Mouse (Mus musculus): ENCODE results near the gene Gm10100. TPM values are rescaled to one million over a fixed set of nuclear protein-coding genes. Genes with fewer than 3 reads are reported as not detected.

Gene Gm10100
- polyA plus RNA-seq (2012; rRNA removed; ENCODE audit: low replicate concordance) = not detected in 2 replicates

GRCm38 (mm10) chr10:77726186-77726585, at the start of gene Gm10100:
Gm10100 (plus strand) TSS chr10:77726486.

GRCm38 (mm10) chr10:77685895-77686664, 40.2 kb upstream of the Gm10100 start, which contains the start of gene Tspear:
Tspear (plus strand) TSS chr10:77686569.

GRCm38 (mm10) chr10:77690356-77690807, 35.9 kb upstream of the Gm10100 start, which contains the start of gene Gm19402:
Gm19402 (minus strand) TSS chr10:77690757.

GRCm38 (mm10) chr10:77697133-77697532, 29.2 kb upstream of the Gm10100 start, which contains the start of gene Gm9508:
Gm9508 (minus strand) TSS chr10:77697233.

GRCm38 (mm10) chr10:77706326-77706725, 20.0 kb upstream of the Gm10100 start, which contains the start of gene Gm10272:
Gm10272 (plus strand) TSS chr10:77706626.

GRCm38 (mm10) chr10:77711157-77711556, 15.1 kb upstream of the Gm10100 start, which contains the start of gene Gm10024:
Gm10024 (plus strand) TSS chr10:77711457.

GRCm38 (mm10) chr10:77715507-77715906, 10.8 kb upstream of the Gm10100 start, which contains the start of gene Gm10142:
Gm10142 (plus strand) TSS chr10:77715807.

GRCm38 (mm10) chr10:77720299-77720698, 6.0 kb upstream of the Gm10100 start, which contains the start of gene Krtap12-1:
Krtap12-1 (plus strand) TSS chr10:77720599.

GRCm38 (mm10) chr10:77741924-77742688, 15.8 kb downstream of the Gm10100 start, which contains the start of gene Gm18596:
Gm18596 (minus strand) TSS chr10:77742638.

GRCm38 (mm10) chr10:77751254-77751653, 25.0 kb downstream of the Gm10100 start, which contains the start of gene Gm9736:
Gm9736 (minus strand) TSS chr10:77751354.

GRCm38 (mm10) chr10:77759582-77759981, 33.3 kb downstream of the Gm10100 start, which contains the start of gene Gm3233:
Gm3233 (minus strand) TSS chr10:77759682.

GRCm38 (mm10) chr10:77771225-77771624, 44.9 kb downstream of the Gm10100 start, which contains the start of gene Gm3238:
Gm3238 (minus strand) TSS chr10:77771325.

Other genes starting within 250 kb of the Gm10100 start
- gene Fam207a, start 210.7 kb upstream of the Gm10100 start, polyA plus RNA-seq (2012; rRNA removed; ENCODE audit: low replicate concordance) = 22.0 and 26.7 TPM in 2 replicates
- gene Itgb2, start 196.2 kb upstream of the Gm10100 start, polyA plus RNA-seq (2012; rRNA removed; ENCODE audit: low replicate concordance) = 54.9 and 63.3 TPM in 2 replicates
- gene Pttg1ip, start 144.8 kb upstream of the Gm10100 start, polyA plus RNA-seq (2012; rRNA removed; ENCODE audit: low replicate concordance) = 156 and 229 TPM in 2 replicates
- 136 and 145 TPM in 2 replicates for gene Sumo3, start 120.4 kb upstream of the Gm10100 start, polyA plus RNA-seq (2012; rRNA removed; ENCODE audit: low replicate concordance)
- gene Gm49325, start 120.3 kb upstream of the Gm10100 start, polyA plus RNA-seq (2012; rRNA removed; ENCODE audit: low replicate concordance) = not detected in 2 replicates
- gene Ube2g2, start 104.2 kb upstream of the Gm10100 start, polyA plus RNA-seq (2012; rRNA removed; ENCODE audit: low replicate concordance) = 37.7 and 49.2 TPM in 2 replicates
- 0.49 and 0.69 TPM in 2 replicates for gene Tspear, start 39.9 kb upstream of the Gm10100 start, polyA plus RNA-seq (2012; rRNA removed; ENCODE audit: low replicate concordance)
- not detected in 2 replicates for gene Gm19402, start 35.7 kb upstream of the Gm10100 start, polyA plus RNA-seq (2012; rRNA removed; ENCODE audit: low replicate concordance)
- gene Gm9508, start 29.3 kb upstream of the Gm10100 start, polyA plus RNA-seq (2012; rRNA removed; ENCODE audit: low replicate concordance) = not detected in 2 replicates
- not detected in 2 replicates for gene Gm10272, start 19.9 kb upstream of the Gm10100 start, polyA plus RNA-seq (2012; rRNA removed; ENCODE audit: low replicate concordance)
- gene Gm10024, start 15.0 kb upstream of the Gm10100 start, polyA plus RNA-seq (2012; rRNA removed; ENCODE audit: low replicate concordance) = not detected in 2 replicates
- gene Gm10142, start 10.7 kb upstream of the Gm10100 start, polyA plus RNA-seq (2012; rRNA removed; ENCODE audit: low replicate concordance) = not detected in 2 replicates
- not detected in 2 replicates for gene Krtap12-1, start 5.9 kb upstream of the Gm10100 start, polyA plus RNA-seq (2012; rRNA removed; ENCODE audit: low replicate concordance)
- not detected in 2 replicates for gene Gm18596, start 16.2 kb downstream of the Gm10100 start, polyA plus RNA-seq (2012; rRNA removed; ENCODE audit: low replicate concordance)
- not detected in 2 replicates for gene Gm9736, start 24.9 kb downstream of the Gm10100 start, polyA plus RNA-seq (2012; rRNA removed; ENCODE audit: low replicate concordance)
- not detected in 2 replicates for gene Gm3233, start 33.2 kb downstream of the Gm10100 start, polyA plus RNA-seq (2012; rRNA removed; ENCODE audit: low replicate concordance)
- gene Gm3238, start 44.8 kb downstream of the Gm10100 start, polyA plus RNA-seq (2012; rRNA removed; ENCODE audit: low replicate concordance) = not detected in 2 replicates
- not detected in 2 replicates for gene Gm7138, start 50.5 kb downstream of the Gm10100 start, polyA plus RNA-seq (2012; rRNA removed; ENCODE audit: low replicate concordance)
- not detected in 2 replicates for gene Gm3250, start 56.1 kb downstream of the Gm10100 start, polyA plus RNA-seq (2012; rRNA removed; ENCODE audit: low replicate concordance)
- not detected in 2 replicates for gene Gm7137, start 61.7 kb downstream of the Gm10100 start, polyA plus RNA-seq (2012; rRNA removed; ENCODE audit: low replicate concordance)
- gene Gm9639, start 68.6 kb downstream of the Gm10100 start, polyA plus RNA-seq (2012; rRNA removed; ENCODE audit: low replicate concordance) = not detected in 2 replicates
- not detected in 2 replicates for gene Gm19668, start 72.6 kb downstream of the Gm10100 start, polyA plus RNA-seq (2012; rRNA removed; ENCODE audit: low replicate concordance)
- gene Gm9507, start 85.4 kb downstream of the Gm10100 start, polyA plus RNA-seq (2012; rRNA removed; ENCODE audit: low replicate concordance) = not detected in 2 replicates
- not detected in 2 replicates for gene Gm2696, start 88.2 kb downstream of the Gm10100 start, polyA plus RNA-seq (2012; rRNA removed; ENCODE audit: low replicate concordance)
- gene Krtap10-4, start 100.6 kb downstream of the Gm10100 start, polyA plus RNA-seq (2012; rRNA removed; ENCODE audit: low replicate concordance) = not detected in 2 replicates
- gene Krtap10-10, start 109.5 kb downstream of the Gm10100 start, polyA plus RNA-seq (2012; rRNA removed; ENCODE audit: low replicate concordance) = not detected in 2 replicates
- not detected in 2 replicates for gene Gm36176, start 120.3 kb downstream of the Gm10100 start, polyA plus RNA-seq (2012; rRNA removed; ENCODE audit: low replicate concordance)
- not detected in 2 replicates for gene Gm10318, start 126.4 kb downstream of the Gm10100 start, polyA plus RNA-seq (2012; rRNA removed; ENCODE audit: low replicate concordance)
- not detected in 2 replicates for gene Gm3285, start 135.5 kb downstream of the Gm10100 start, polyA plus RNA-seq (2012; rRNA removed; ENCODE audit: low replicate concordance)
- gene Lrrc3, start 176.1 kb downstream of the Gm10100 start, polyA plus RNA-seq (2012; rRNA removed; ENCODE audit: low replicate concordance) = 3.1 and 4.6 TPM in 2 replicates
- 4.3 and 5.9 TPM in 2 replicates for gene Trpm2, start 244.1 kb downstream of the Gm10100 start, polyA plus RNA-seq (2012; rRNA removed; ENCODE audit: low replicate concordance)